Mouse (Mus musculus) retina, postnatal 7 days (tissue): ENCODE results near the gene Zfp423.

Source experiments
- DNase-seq: peaks from one replicate; pipeline ENCODE4 v3.0.0-alpha.2; 2012; ENCODE audit warnings: low read depth, low spot score

The Zfp423 gene

GRCm38 (mm10) chr8:87619118-87619517, 340.3 kb downstream of the Zfp423 start:
- DNase-seq, result no peak

GRCm38 (mm10) chr8:87613701-87614100, 345.7 kb downstream of the Zfp423 start:
- peak; percentile 9 for DNase-seq
